Mouse (Mus musculus): ENCODE measurements around the gene Olfr222.

Gene Olfr222

DNA sequence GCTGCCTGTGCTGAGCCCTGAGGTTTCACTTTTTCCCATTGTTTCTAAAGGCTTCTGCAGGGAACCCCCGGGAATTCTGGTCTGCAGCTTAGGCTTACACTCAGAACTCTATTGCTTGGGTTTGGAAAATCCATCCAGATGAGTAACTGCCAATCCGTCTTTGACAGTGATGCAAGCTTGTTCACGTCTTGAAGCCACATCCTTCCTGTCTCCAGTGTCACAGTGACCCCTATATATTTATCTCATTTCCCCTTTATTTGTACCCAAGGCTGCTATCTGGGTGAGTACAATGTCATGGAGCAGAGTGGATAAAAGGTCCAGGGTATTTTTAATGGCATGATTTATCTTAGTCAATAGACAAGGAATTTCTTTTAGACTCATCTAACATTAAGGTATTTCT is 34.7 kb downstream of the Olfr222 start, which contains the start of gene Nlrp3:
TSS of gene Nlrp3 (plus strand) at position 245 of the 400 bp plus-strand sequence.
- DNase-seq (ENCODE audit: low read depth, low spot score): no peak

DNA sequence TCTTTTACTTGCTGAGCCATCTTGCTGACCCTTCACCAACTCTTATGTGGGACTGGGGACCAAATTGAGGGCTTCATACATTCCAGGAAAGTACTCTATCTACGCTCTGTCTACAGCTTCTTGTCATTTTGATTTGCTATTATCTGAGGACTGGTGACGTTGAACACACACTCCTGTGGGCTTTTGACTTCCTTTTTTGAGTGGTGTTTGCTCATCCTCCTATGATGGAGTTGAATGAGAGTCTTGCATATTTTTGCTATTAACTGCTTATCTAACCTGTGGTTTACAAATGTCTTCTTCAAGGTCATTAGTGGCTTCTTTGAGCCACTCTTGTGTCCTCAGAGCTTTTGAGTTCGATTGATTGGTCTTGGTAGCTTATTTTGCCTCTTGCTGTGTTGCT is 35.9 kb downstream of the Olfr222 start:
- no peak for DNase-seq (ENCODE audit: low read depth, low spot score)

GRCm38 (mm10) chr11:59538387-59538786 is 37.6 kb downstream of the Olfr222 start:
- no peak for DNase-seq (ENCODE audit: low read depth, low spot score)

DNA sequence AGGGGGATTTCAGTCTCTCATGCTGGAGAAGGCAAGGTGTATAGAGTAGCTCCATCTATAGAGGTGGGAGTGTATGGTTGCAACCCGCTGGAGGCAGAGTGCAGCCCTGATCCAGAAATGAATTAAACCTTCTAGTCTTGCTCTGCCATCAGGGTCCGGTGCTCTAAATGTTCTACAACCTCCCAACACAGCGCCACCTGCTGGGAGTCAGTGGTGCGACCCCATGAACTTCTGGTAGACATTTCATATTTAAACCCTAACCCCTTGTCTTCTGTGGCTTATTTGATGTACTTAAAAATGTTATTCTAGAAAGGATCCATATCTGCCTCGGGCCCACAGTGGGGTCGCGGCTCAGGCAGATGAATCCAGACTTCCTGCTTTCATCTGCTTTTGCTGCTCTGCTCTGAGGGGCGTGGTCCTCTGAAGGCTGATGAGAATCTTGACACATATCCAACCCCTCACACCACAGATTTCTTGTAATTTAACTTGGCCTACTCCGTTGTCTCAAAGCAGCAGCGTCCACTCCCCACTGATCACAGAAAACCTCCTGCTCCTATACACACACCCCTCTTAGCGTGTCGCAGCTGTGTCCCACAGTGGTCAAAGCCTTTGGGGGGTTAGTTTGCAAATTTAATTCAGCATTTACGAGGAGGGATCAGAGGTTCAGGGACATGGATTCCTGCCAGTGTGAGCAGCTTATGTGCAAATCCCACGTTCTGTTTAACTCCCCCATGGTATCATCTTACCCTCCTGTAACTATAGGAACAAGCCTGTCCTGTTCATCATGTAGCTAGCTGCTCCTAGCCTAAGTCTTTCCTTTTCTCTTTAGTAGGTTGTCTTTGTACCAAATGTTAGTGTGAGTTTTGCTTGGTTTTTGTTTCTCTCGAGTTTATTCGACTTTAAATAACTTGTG is 38.6 kb downstream of the Olfr222 start:
- DNase-seq (ENCODE audit: low read depth, low spot score): peak; percentile 36

- DNase-seq (ENCODE audit: low read depth, low spot score): no peak
These were observed 44.5 kb downstream of the Olfr222 start for GRCm38 (mm10) chr11:59531562-59531961.

DNA sequence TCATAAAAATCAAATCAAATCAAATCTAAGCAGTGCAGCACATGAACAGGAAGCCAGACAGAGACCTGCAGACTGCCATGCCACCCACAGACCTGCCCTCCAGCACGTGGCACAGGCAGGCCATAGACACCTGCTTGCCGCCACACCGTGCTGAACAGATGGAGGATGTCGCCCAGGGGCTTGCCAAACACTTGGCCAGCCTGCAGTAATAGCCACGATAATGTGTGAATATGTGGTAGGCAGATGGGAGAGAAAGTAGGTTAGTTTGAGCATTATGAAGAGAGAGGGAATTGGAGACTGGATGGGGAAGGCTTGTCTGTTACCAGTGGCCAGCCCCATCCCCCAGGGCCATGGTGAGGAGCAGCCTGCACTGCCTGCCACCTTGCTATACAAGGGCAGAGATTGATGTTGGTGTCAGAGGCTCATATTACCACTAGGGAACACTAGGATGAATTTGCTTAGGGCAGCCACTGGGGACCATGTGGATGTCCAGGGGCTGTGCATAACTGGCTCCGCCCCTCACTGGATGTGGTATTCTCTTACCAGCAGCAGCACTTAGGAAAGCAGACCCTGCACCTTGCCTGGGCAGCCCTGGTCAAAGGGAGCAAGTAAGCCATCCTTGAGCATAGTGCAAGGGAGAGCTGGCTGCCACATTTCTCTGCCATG is 45.0 kb downstream of the Olfr222 start:
- no peak for DNase-seq (ENCODE audit: low read depth, low spot score)

DNA sequence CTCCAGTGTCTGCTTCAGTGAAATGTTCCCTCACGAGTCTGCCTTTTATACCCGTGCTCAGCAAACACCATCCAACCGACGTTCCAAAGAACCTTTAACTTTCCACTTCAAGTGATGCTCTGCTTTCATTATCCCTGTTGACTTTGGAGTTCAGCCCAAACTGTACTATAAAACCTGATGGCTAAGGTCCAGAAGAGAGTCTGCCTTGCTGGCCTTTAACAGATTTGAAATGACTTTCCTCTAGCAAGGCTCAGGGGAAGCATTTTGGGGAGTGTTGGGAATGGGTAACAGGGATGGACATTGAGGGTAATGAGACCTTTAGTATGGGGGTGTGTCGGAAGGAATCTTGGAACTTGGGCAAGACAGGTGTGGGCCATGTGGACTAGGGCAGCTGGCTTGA is 45.8 kb downstream of the Olfr222 start:
- no peak for DNase-seq (ENCODE audit: low read depth, low spot score)

DNA sequence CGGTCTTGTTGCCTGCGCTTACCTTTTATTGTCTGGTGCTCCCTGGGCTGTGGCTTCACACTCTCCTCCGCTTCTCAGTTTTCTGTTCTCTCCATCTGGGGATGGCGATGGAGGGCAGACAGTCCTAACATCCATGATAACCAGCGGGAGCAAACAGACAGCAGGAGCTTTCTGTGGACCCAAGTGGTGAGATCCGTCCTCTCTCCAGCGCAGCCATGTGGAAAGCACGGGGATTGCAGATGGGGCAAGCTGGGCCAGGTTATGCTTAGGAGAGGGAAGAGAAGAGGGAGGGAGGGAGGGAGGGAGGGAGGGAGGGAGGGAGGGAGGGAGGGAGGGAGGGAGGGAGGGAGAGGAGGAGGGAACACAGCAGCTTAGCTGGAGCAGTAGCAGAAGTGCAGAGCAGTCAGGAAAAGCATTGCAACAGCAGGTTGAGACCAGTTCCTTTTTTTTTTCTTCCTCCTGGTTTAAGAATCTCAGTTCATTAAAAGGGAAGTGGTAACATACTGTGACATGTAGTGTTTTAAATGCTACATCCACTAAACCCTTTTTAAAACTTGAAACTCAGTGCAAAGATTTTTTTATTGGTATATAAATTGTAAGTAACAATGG is 49.5 kb downstream of the Olfr222 start, which contains the start of gene Zkscan17:
TSS of gene Zkscan17 (minus strand) at position 280 of the 609 bp plus-strand sequence.
- DNase-seq (ENCODE audit: low read depth, low spot score): peak; percentile 59

DNA sequence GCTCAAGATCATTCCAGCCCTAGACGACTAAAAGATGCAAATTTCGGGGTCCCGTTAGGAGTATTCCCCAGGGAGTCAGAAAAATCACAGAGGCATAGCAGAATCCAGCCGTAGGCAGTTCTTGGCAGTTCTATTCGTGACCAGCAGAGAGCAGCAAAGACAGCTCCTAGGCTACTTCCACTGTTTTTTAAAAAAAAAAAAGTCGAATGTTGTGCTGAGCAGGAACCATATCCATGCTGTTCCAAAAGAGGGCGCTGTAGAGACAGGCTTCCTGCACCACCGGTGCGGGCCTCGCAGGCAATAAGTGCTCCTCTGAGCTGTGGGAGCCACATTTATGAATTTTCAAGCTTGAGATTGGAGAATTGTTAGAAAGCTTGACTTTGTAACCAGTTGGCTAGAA is 50.8 kb downstream of the Olfr222 start:
- peak; percentile 76 for DNase-seq (ENCODE audit: low read depth, low spot score)

GRCm38 (mm10) chr11:59524150-59524549 is 51.9 kb downstream of the Olfr222 start:
- no peak for DNase-seq (ENCODE audit: low read depth, low spot score)

All from retina, postnatal 7 days (tissue).